Mouse (Mus musculus): ENCODE data around the gene Flvcr1. TPM values are rescaled to one million over a fixed set of nuclear protein-coding genes. Genes with fewer than 3 reads are reported as not detected.

The Flvcr1 gene
- 8.4 and 9.9 TPM in 2 replicates for polyA plus RNA-seq (2014; fragmentation: Nextera tagmentation; extraction: Ambion mirVana)

DNA sequence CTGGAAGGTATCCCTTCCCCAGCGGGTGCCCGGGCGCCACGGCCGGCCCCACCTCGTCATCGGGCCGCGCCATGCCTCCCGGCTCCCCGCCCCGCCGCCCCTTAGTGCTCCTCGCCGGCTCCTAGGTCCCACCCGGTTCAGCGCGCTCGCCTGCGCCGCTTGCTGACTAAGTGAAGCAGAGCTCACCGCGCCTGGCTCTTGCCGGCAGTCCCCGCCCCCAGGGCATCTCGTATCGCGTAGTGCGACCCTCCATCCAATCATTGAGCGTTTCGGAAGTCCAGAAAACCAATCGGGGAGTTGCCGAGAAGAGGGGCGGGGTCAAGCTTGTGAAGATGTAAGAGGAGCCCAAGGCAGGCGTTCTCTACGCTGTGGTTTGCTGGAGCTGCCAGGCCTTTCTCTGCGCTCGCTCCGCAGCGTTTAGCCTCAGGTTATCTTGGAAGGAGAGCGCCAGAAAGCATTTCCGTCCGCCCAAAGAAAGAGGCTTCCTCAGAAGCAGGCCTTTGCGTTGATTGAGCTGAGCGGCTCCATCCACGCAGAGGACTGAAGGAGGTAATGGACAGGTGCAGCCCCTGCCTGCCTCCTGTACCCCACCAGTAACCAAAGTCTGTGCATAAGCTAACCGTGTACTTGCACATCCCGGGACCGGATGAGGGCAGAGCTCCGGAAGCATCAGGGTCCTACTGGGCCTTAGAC is at the start of gene Flvcr1:
TSS of gene Flvcr1 (minus strand) at position 138 of the 693 bp plus-strand sequence.
- peak; percentile 100 for ATAC-seq (ENCODE audit: insufficient read depth)

DNA sequence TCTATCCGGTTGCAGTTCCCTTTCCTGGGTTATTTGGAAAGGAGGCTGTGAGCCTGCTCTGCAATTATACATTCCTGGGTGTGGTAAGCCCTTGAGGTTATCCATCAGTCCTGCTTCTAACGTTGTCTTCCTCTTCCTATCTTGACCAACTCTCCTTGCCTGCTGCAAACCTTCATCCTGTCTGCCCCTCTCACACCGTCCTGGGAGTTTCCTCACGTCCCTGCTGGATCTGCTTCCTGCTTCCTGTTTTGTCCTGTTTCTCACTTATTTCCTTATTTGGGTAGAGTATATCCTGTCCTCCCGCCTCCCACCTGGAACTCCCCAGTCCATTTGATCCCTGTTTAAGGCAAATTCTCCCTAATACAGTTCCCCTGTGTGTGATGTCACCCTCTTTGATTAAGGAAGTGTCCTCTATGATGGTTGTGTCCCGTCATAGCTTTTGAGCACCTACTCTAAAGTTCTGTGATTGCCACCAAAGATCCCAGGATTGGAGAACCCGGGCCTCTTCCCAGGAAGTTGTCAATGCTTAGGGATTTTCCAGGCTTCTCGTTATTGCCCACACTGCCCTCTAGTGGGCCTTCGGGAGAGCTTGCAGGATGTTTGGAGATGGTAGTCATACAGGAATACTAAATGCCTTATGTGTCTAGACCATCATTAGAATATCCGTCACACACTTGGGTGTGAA is 49.4 kb upstream of the Flvcr1 start:
- no peak overlapping the region for H3K27ac ChIP-seq (ENCODE audit: low read depth)

More for the DNA sequence above, at the start of gene Flvcr1:
- peaks cover 8% of the 10 kb centered on the region for H3K4me1 ChIP-seq (ENCODE audit: insufficient read depth)
- no peak; the same call in none of the 2 replicates for TF ChIP-seq CTCF (IDR thresholded peaks at IDR 0.05; ENCODE audit: low read depth)
- peak within 1 kb of the TSS; percentile 99 for H3K4me2 ChIP-seq
- no peaks in the 10 kb centered on the region for H3K9me3 ChIP-seq (ENCODE audit: low read depth, low read length)
- peak; percentile 100 for DNase-seq
- peak within 1 kb of the TSS; percentile 84 for H3K4me3 ChIP-seq (ENCODE audit: low read depth, low read length)
- under 1% methylated on average over 50 of the region's 50 CpGs for WGBS
- H3K27ac ChIP-seq (ENCODE audit: low read depth) = peak within 1 kb of the TSS; percentile 81
- H3K9ac ChIP-seq = peak within 1 kb of the TSS; percentile 86
- no peaks in the 10 kb centered on the region for H3K27me3 ChIP-seq (ENCODE audit: insufficient read depth, low read length)
- no peaks in the 10 kb centered on the region for H3K36me3 ChIP-seq (ENCODE audit: insufficient read depth)

DNA sequence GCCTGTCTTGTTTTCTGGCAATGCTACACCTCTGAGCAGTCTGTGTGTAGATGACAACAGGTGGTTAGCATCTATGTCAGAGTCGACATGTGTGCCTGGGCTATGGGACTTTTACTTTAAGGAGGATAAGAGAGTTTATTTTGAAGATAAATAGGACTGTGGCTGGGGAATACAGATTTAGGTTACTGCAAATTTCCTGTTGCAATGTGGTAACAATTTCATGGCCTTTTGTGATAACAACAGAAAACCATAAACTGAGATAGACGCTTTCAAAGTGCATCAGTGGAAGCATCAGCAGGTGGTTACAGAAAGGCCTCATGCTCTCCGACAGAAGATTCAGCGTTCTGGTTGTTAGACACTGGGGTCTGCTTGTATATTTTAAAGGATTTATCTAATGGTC is 47.5 kb upstream of the Flvcr1 start:
- no peaks in the 10 kb centered on the region for H3K27me3 ChIP-seq (ENCODE audit: insufficient read depth, low read length)
- H3K4me3 ChIP-seq (ENCODE audit: low read depth, low read length) = no peak overlapping the region
- no peak overlapping the region for H3K27ac ChIP-seq (ENCODE audit: low read depth)
- H3K36me3 ChIP-seq (ENCODE audit: insufficient read depth) = peaks cover 84% of the 10 kb centered on the region
- no peak for ATAC-seq (ENCODE audit: insufficient read depth)
- H3K4me2 ChIP-seq = no peak overlapping the region
- TF ChIP-seq CTCF (IDR thresholded peaks at IDR 0.05; ENCODE audit: low read depth) = no peak
- no peak overlapping the region for H3K9ac ChIP-seq
- no peak for DNase-seq
- no peaks in the 10 kb centered on the region for H3K9me3 ChIP-seq (ENCODE audit: low read depth, low read length)
- no peaks in the 10 kb centered on the region for H3K4me1 ChIP-seq (ENCODE audit: insufficient read depth)
- 76% methylated on average over 4 of the region's 4 CpGs for WGBS

More for the DNA sequence above, 49.4 kb upstream of the Flvcr1 start:
- peak; percentile 77 for TF ChIP-seq CTCF (IDR thresholded peaks at IDR 0.05; ENCODE audit: low read depth)
- no peak overlapping the region for H3K9ac ChIP-seq
- 47% methylated on average over 10 of the region's 10 CpGs for WGBS
- no peaks in the 10 kb centered on the region for H3K4me1 ChIP-seq (ENCODE audit: insufficient read depth)
- peaks cover 84% of the 10 kb centered on the region for H3K36me3 ChIP-seq (ENCODE audit: insufficient read depth)
- H3K27me3 ChIP-seq (ENCODE audit: insufficient read depth, low read length) = no peaks in the 10 kb centered on the region
- no peak overlapping the region for H3K4me2 ChIP-seq
- DNase-seq (peak; percentile 85), ATAC-seq (ENCODE audit: insufficient read depth) (peak; percentile 44; the same call in 1 of the 2 replicates)
- H3K4me3 ChIP-seq (ENCODE audit: low read depth, low read length) = no peak overlapping the region
- no peaks in the 10 kb centered on the region for H3K9me3 ChIP-seq (ENCODE audit: low read depth, low read length)

DNA sequence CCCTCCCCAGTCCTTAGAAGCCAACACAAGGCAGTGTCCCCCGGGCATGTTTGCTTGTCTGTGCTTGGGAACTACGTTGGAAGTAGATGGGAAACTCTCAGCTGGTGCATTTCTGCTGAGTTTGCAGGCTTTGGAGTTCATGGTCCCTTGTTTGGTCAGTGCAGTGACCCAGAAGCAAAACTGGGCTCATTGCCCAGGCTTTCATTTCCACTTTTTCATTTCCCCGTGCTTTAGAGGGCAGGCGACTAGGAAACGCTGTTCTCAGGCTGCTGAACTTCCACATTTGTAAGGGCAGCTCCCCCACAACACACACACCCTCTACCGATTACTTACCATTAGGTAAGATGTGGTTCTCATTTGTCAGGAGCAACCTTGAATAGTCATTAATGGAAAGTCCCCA is 47.0 kb upstream of the Flvcr1 start:
- Histone ChIP-seq H3K27ac (ENCODE audit: low read depth) (0 out of 2 replicates have a peak overlapping the region, but pooled peaks have one; percentile 9), H3K4me3 (ENCODE audit: low read depth, low read length) (no peak overlapping the region), H3K27me3 (ENCODE audit: insufficient read depth, low read length) (no peaks in the 10 kb centered on the region), H3K36me3 (ENCODE audit: insufficient read depth) (peaks cover 84% of the 10 kb centered on the region), H3K9ac (no peak overlapping the region), H3K4me1 (ENCODE audit: insufficient read depth) (no peaks in the 10 kb centered on the region), H3K9me3 (ENCODE audit: low read depth, low read length) (no peaks in the 10 kb centered on the region), H3K4me2 (no peak overlapping the region)
- no peak for TF ChIP-seq CTCF (IDR thresholded peaks at IDR 0.05; ENCODE audit: low read depth)
- DNase-seq (peak; percentile 76), ATAC-seq (ENCODE audit: insufficient read depth) (no peak)
- 52% methylated on average over 6 of the region's 6 CpGs for WGBS

GRCm38 (mm10) chr1:191072329-191072913 is 46.5 kb upstream of the Flvcr1 start:
- H3K4me2 ChIP-seq = no peak overlapping the region
- H3K9me3 ChIP-seq (ENCODE audit: low read depth, low read length) = no peaks in the 10 kb centered on the region
- H3K4me3 ChIP-seq (ENCODE audit: low read depth, low read length) = no peak overlapping the region
- H3K27ac ChIP-seq (ENCODE audit: low read depth) = peak overlapping the region; percentile 9; the same call in 1 of the 2 replicates
- TF ChIP-seq CTCF (IDR thresholded peaks at IDR 0.05; ENCODE audit: low read depth) = no peak
- ATAC-seq (ENCODE audit: insufficient read depth) (no peak), DNase-seq (no peak)
- H3K9ac ChIP-seq = no peak overlapping the region
- WGBS = 94% methylated on average over 16 of the region's 16 CpGs
- H3K4me1 ChIP-seq (ENCODE audit: insufficient read depth) = no peaks in the 10 kb centered on the region
- H3K27me3 ChIP-seq (ENCODE audit: insufficient read depth, low read length) = no peaks in the 10 kb centered on the region
- peaks cover 84% of the 10 kb centered on the region for H3K36me3 ChIP-seq (ENCODE audit: insufficient read depth)

DNA sequence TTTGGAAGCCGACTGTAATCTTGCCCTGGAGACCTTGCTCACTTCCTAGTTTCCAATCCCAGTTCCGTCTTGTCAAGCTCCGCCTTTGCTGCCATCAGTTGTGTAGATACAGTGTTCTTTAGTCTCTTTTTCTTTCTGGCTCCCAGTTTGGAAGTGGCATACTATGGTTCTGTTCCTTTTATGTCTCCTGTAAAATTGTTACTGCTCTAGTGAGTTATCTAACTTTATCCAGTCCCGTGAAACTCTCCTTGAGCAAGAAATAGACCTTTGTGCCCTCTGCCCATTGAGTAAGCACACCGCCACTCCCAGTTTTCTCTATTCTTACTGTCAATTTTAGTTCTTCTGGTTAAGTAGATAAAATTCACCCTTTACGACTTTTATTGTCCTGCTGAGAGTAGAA is 45.7 kb upstream of the Flvcr1 start:
- H3K4me3 ChIP-seq (ENCODE audit: low read depth, low read length) = no peak overlapping the region
- no peak overlapping the region for H3K9ac ChIP-seq
- H3K36me3 ChIP-seq (ENCODE audit: insufficient read depth) = peaks cover 78% of the 10 kb centered on the region
- 87% methylated on average over 6 of the region's 6 CpGs for WGBS
- no peak overlapping the region for H3K27ac ChIP-seq (ENCODE audit: low read depth)
- TF ChIP-seq CTCF (IDR thresholded peaks at IDR 0.05; ENCODE audit: low read depth) = no peak
- no peak overlapping the region for H3K4me2 ChIP-seq
- no peaks in the 10 kb centered on the region for H3K27me3 ChIP-seq (ENCODE audit: insufficient read depth, low read length)
- no peaks in the 10 kb centered on the region for H3K4me1 ChIP-seq (ENCODE audit: insufficient read depth)
- DNase-seq (no peak), ATAC-seq (ENCODE audit: insufficient read depth) (no peak)
- no peaks in the 10 kb centered on the region for H3K9me3 ChIP-seq (ENCODE audit: low read depth, low read length)

- Histone ChIP-seq H3K9ac (no peak overlapping the region), H3K27ac (ENCODE audit: low read depth) (no peak overlapping the region), H3K36me3 (ENCODE audit: insufficient read depth) (peaks cover 86% of the 10 kb centered on the region), H3K9me3 (ENCODE audit: low read depth, low read length) (no peaks in the 10 kb centered on the region), H3K4me2 (no peak overlapping the region), H3K4me1 (ENCODE audit: insufficient read depth) (no peaks in the 10 kb centered on the region), H3K27me3 (ENCODE audit: insufficient read depth, low read length) (no peaks in the 10 kb centered on the region), H3K4me3 (ENCODE audit: low read depth, low read length) (no peak overlapping the region)
- WGBS = 84% methylated on average over 4 of the region's 4 CpGs
- ATAC-seq (ENCODE audit: insufficient read depth) (no peak), DNase-seq (no peak)
- no peak for TF ChIP-seq CTCF (IDR thresholded peaks at IDR 0.05; ENCODE audit: low read depth)
Observed at GRCm38 (mm10) chr1:191070259-191070658, 44.3 kb upstream of the Flvcr1 start.
